Mouse (Mus musculus) hindbrain, embryonic 14.5 days (tissue): ENCODE data around the gene Zbbx. TPM values are rescaled to one million over a fixed set of nuclear protein-coding genes. Genes with fewer than 3 reads are reported as not detected.

Experiments
- polyA plus RNA-seq: library from polyadenylated mRNA; unstranded; fragments of >200 nt; fragmentation: Nextera tagmentation; extraction: Ambion mirVana; gene quantifications from 2 replicates; pipeline ENCODE4 v1.2.1, GENCODE M21; 2014

Zbbx gene
- polyA plus RNA-seq, 1 experiment from 2014 or later = 1.3 TPM

Other genes starting within 250 kb of the Zbbx start
- gene Serpini2, start 105.0 kb upstream of the Zbbx start, polyA plus RNA-seq = not detected in 2 replicates